Mouse (Mus musculus): ENCODE data around the gene Gm7544. TPM values are rescaled to one million over a fixed set of nuclear protein-coding genes. Genes with fewer than 3 reads are reported as not detected.
"Not testable (repeated sequence)": the region's sequence is repeated elsewhere in the genome, so short reads cannot be mapped to it uniquely, and the experiment has no call there.

Gm7544 gene
- not detected in 2 replicates for polyA plus RNA-seq (2015; fragmentation: Nextera tagmentation; extraction: Ambion mirVana)

- not testable (repeated sequence) for H3K36me3 ChIP-seq (replicated peaks); ATAC-seq (replicated peaks); H3K27ac ChIP-seq; H3K4me3 ChIP-seq; H3K27me3 ChIP-seq (replicated peaks); H3K9ac ChIP-seq; H3K4me1 ChIP-seq; H3K4me2 ChIP-seq; H3K9me3 ChIP-seq
Measured at GRCm38 (mm10) chr1:82955913-82956312, at the start of gene Gm7544. Gm7544 (minus strand) TSS chr1:82956013.

GRCm38 (mm10) chr1:83000306-83000705 is 44.5 kb upstream of the Gm7544 start, which contains the start of gene Gm47959:
Gm47959 (plus strand) TSS chr1:83000548.
- not testable (repeated sequence) for ATAC-seq (replicated peaks); H3K36me3 ChIP-seq (replicated peaks); H3K4me1 ChIP-seq; H3K9me3 ChIP-seq; H3K4me2 ChIP-seq; H3K4me3 ChIP-seq; H3K27me3 ChIP-seq (replicated peaks); H3K27ac ChIP-seq; H3K9ac ChIP-seq
- 96% methylated on average over 7 of the region's 9 CpGs for WGBS

- H3K4me3 ChIP-seq: no peak overlapping the region
- H3K36me3 ChIP-seq (replicated peaks): no peaks in the 10 kb centered on the region
- WGBS: 80% methylated on average over 3 of the region's 3 CpGs
- H3K4me2 ChIP-seq: no peak overlapping the region
- ATAC-seq (replicated peaks): no peak
- no peaks in the 10 kb centered on the region for H3K27me3 ChIP-seq (replicated peaks)
- H3K27ac ChIP-seq: no peak overlapping the region
- H3K9ac ChIP-seq: no peak overlapping the region
- no peaks in the 10 kb centered on the region for H3K9me3 ChIP-seq
- H3K4me1 ChIP-seq: no peaks in the 10 kb centered on the region
Measured at GRCm38 (mm10) chr1:82993947-82994346, 38.1 kb upstream of the Gm7544 start.

- no peaks in the 10 kb centered on the region for H3K4me1 ChIP-seq
- no peak overlapping the region for H3K27ac ChIP-seq
- no peaks in the 10 kb centered on the region for H3K36me3 ChIP-seq (replicated peaks)
- no peak overlapping the region for H3K4me3 ChIP-seq
- WGBS: 86% methylated on average over 6 of the region's 6 CpGs
- no peaks in the 10 kb centered on the region for H3K27me3 ChIP-seq (replicated peaks)
- H3K9me3 ChIP-seq: no peaks in the 10 kb centered on the region
- ATAC-seq (replicated peaks): no peak
- no peak overlapping the region for H3K4me2 ChIP-seq
- no peak overlapping the region for H3K9ac ChIP-seq
Measured at GRCm38 (mm10) chr1:82992093-82992492, 36.3 kb upstream of the Gm7544 start.

- WGBS: 78% methylated on average over 3 of the region's 3 CpGs
- no peaks in the 10 kb centered on the region for H3K9me3 ChIP-seq
- H3K27me3 ChIP-seq (replicated peaks): no peaks in the 10 kb centered on the region
- H3K27ac ChIP-seq: no peak overlapping the region
- no peaks in the 10 kb centered on the region for H3K4me1 ChIP-seq
- ATAC-seq (replicated peaks): no peak
- H3K4me2 ChIP-seq: no peak overlapping the region
- H3K36me3 ChIP-seq (replicated peaks): no peaks in the 10 kb centered on the region
- no peak overlapping the region for H3K4me3 ChIP-seq
- H3K9ac ChIP-seq: no peak overlapping the region
Measured at GRCm38 (mm10) chr1:82991596-82991995, 35.8 kb upstream of the Gm7544 start.

- H3K27ac ChIP-seq: no peak overlapping the region
- WGBS: 78% methylated on average over 4 of the region's 4 CpGs
- H3K9me3 ChIP-seq: no peaks in the 10 kb centered on the region
- no peak for ATAC-seq (replicated peaks)
- no peak overlapping the region for H3K4me3 ChIP-seq
- no peaks in the 10 kb centered on the region for H3K4me1 ChIP-seq
- H3K27me3 ChIP-seq (replicated peaks): no peaks in the 10 kb centered on the region
- H3K9ac ChIP-seq: no peak overlapping the region
- no peak overlapping the region for H3K4me2 ChIP-seq
- H3K36me3 ChIP-seq (replicated peaks): no peaks in the 10 kb centered on the region
Measured at GRCm38 (mm10) chr1:82991062-82991461, 35.2 kb upstream of the Gm7544 start.

- H3K4me2 ChIP-seq: no peak overlapping the region
- no peaks in the 10 kb centered on the region for H3K27me3 ChIP-seq (replicated peaks)
- peak; percentile 88 for ATAC-seq (replicated peaks)
- no peak overlapping the region for H3K4me3 ChIP-seq
- 40% methylated on average over 4 of the region's 4 CpGs for WGBS
- H3K9ac ChIP-seq: no peak overlapping the region
- no peaks in the 10 kb centered on the region for H3K4me1 ChIP-seq
- H3K9me3 ChIP-seq: no peaks in the 10 kb centered on the region
- H3K27ac ChIP-seq: no peak overlapping the region
- no peaks in the 10 kb centered on the region for H3K36me3 ChIP-seq (replicated peaks)
Measured at GRCm38 (mm10) chr1:82987530-82988198, 31.9 kb upstream of the Gm7544 start.

GRCm38 (mm10) chr1:82986738-82987137 is 30.9 kb upstream of the Gm7544 start:
- ATAC-seq (replicated peaks): no peak
- 94% methylated on average over 6 of the region's 6 CpGs for WGBS

GRCm38 (mm10) chr1:82977840-82978239 is 22.0 kb upstream of the Gm7544 start:
- H3K27me3 ChIP-seq (replicated peaks): no peaks in the 10 kb centered on the region
- H3K4me1 ChIP-seq: no peaks in the 10 kb centered on the region
- no peak overlapping the region for H3K27ac ChIP-seq
- no peak overlapping the region for H3K4me2 ChIP-seq
- ATAC-seq (replicated peaks): no peak
- H3K9me3 ChIP-seq: no peaks in the 10 kb centered on the region
- no peaks in the 10 kb centered on the region for H3K36me3 ChIP-seq (replicated peaks)
- H3K4me3 ChIP-seq: no peak overlapping the region
- no peak overlapping the region for H3K9ac ChIP-seq

More at GRCm38 (mm10) chr1:82986738-82987137, 30.9 kb upstream of the Gm7544 start:
- H3K9me3 ChIP-seq: no peaks in the 10 kb centered on the region
- H3K27me3 ChIP-seq (replicated peaks): no peaks in the 10 kb centered on the region
- H3K27ac ChIP-seq: no peak overlapping the region
- no peak overlapping the region for H3K9ac ChIP-seq
- no peaks in the 10 kb centered on the region for H3K36me3 ChIP-seq (replicated peaks)
- H3K4me1 ChIP-seq: no peaks in the 10 kb centered on the region
- no peak overlapping the region for H3K4me2 ChIP-seq
- no peak overlapping the region for H3K4me3 ChIP-seq

GRCm38 (mm10) chr1:82975750-82976149 is 19.9 kb upstream of the Gm7544 start:
- ATAC-seq (replicated peaks): no peak
- 91% methylated on average over 5 of the region's 5 CpGs for WGBS
- no peak overlapping the region for H3K4me2 ChIP-seq
- no peaks in the 10 kb centered on the region for H3K9me3 ChIP-seq
- H3K9ac ChIP-seq: no peak overlapping the region
- H3K4me3 ChIP-seq: no peak overlapping the region
- H3K27me3 ChIP-seq (replicated peaks): no peaks in the 10 kb centered on the region
- no peak overlapping the region for H3K27ac ChIP-seq
- H3K4me1 ChIP-seq: no peaks in the 10 kb centered on the region
- H3K36me3 ChIP-seq (replicated peaks): no peaks in the 10 kb centered on the region

GRCm38 (mm10) chr1:82974342-82974741 is 18.5 kb upstream of the Gm7544 start:
- H3K9ac ChIP-seq: no peak overlapping the region
- H3K4me2 ChIP-seq: no peak overlapping the region
- no peak for ATAC-seq (replicated peaks)
- WGBS: 90% methylated on average over 9 of the region's 9 CpGs
- no peaks in the 10 kb centered on the region for H3K9me3 ChIP-seq
- no peaks in the 10 kb centered on the region for H3K4me1 ChIP-seq
- H3K27me3 ChIP-seq (replicated peaks): no peaks in the 10 kb centered on the region
- H3K27ac ChIP-seq: no peak overlapping the region
- no peaks in the 10 kb centered on the region for H3K36me3 ChIP-seq (replicated peaks)
- H3K4me3 ChIP-seq: no peak overlapping the region

- Histone ChIP-seq H3K27me3 (replicated peaks) (no peaks in the 10 kb centered on the region), H3K27ac (no peak overlapping the region), H3K36me3 (replicated peaks) (no peaks in the 10 kb centered on the region), H3K9ac (no peak overlapping the region), H3K4me3 (no peak overlapping the region), H3K9me3 (no peaks in the 10 kb centered on the region), H3K4me1 (no peaks in the 10 kb centered on the region), H3K4me2 (no peak overlapping the region)
- WGBS: 65% methylated on average over 6 of the region's 6 CpGs
- ATAC-seq (replicated peaks): no peak
Measured at GRCm38 (mm10) chr1:82973901-82974300, 18.1 kb upstream of the Gm7544 start.

GRCm38 (mm10) chr1:82973244-82973643 is 17.4 kb upstream of the Gm7544 start:
- Histone ChIP-seq H3K4me1 (no peaks in the 10 kb centered on the region), H3K4me2 (no peak overlapping the region), H3K36me3 (replicated peaks) (no peaks in the 10 kb centered on the region), H3K27me3 (replicated peaks) (no peaks in the 10 kb centered on the region), H3K27ac (no peak overlapping the region), H3K4me3 (no peak overlapping the region), H3K9me3 (no peaks in the 10 kb centered on the region), H3K9ac (no peak overlapping the region)
- ATAC-seq (replicated peaks): no peak
- 80% methylated on average over 1 of the region's 1 CpGs for WGBS
